Mouse (Mus musculus): ENCODE results near the gene Serpinb9.
"Not testable (repeated sequence)": the region's sequence is repeated elsewhere in the genome, so short reads cannot be mapped to it uniquely, and the experiment has no call there.

Gene Serpinb9

DNA sequence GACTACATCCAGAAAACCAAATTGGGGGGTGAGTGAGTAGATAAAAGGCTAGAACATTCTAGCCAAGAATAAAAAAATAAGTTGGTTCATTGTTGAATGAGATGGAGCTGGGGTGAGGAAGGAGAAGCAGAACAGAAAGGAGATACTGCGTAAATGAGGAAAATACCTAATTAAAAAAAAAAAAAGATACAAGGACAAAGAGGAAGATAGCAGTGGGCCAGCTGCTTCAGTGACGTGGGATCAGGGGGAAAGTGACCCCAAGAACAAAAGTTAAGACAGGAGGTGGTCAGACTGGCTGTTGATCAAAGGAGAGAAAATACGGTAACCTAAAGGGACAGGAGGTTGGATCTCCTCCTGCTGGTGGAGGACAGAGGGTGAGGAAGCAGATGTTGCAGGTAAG is at the start of gene Serpinb9:
Gene Serpinb9 (plus strand): TSS at position 301 of the 400 bp plus-strand sequence.
- DNase-seq (ENCODE audit: extremely low read depth, low read depth) = no peak

DNA sequence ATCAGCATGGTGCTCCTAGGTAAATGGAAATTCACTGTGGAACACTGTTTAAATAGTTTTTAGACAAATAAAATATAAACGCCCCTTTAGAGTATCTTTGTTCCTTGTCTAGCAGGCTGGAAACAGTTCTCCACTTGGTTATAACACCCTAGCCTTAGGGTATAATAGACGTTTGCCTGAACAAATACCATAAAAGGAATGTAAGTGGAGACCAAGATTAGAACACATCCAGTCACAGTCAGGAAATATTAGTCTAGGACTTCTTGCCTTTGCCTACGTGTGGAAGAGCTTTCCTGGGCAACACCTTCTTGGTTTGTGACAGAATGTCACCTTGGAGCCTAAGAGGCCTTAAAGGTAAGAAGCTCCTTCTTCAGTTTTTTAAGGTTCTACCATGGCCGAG is 46.5 kb upstream of the Serpinb9 start:
- DNase-seq (ENCODE audit: extremely low read depth, low read depth) = no peak

DNA sequence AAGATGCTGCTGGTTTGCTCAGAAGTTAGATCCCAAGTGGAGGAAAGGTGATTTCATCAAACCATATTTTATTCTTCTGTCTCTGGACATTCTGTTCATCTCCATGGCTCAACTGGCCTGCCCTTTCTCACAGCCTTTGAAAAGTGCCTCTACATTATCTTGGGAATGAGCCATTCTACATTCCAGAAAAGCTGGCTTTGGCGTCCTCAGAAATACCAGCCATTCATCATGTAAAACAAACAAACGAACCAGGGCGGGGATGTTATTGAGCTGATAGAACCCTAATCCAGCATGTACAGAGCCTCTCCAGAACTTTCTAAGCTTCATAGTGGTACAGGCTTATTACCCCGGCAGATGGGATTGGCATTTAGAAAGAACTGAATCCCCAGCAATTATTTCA is 45.1 kb upstream of the Serpinb9 start:
- no peak for DNase-seq (ENCODE audit: extremely low read depth, low read depth)

DNA sequence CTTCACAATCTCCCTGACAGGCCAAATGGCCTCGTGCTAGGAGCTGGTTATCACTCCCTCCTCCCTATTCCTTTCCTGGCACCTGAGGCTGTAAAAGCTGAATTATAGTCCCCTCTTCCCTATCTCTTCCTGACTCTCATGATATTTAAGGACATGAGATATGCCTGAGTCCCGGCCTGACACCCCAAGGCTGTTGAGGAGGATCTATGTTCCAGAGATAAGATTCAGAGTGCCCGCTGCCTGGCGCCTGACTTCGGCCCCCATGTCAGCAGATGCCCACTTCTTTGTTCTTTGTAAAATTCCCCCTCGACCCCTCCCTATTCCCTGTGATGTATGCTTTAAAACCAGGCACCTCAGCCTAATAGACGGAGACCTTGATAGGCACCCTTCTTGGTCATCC is 44.5 kb upstream of the Serpinb9 start:
- DNase-seq (ENCODE audit: extremely low read depth, low read depth) = not testable (repeated sequence)

DNA sequence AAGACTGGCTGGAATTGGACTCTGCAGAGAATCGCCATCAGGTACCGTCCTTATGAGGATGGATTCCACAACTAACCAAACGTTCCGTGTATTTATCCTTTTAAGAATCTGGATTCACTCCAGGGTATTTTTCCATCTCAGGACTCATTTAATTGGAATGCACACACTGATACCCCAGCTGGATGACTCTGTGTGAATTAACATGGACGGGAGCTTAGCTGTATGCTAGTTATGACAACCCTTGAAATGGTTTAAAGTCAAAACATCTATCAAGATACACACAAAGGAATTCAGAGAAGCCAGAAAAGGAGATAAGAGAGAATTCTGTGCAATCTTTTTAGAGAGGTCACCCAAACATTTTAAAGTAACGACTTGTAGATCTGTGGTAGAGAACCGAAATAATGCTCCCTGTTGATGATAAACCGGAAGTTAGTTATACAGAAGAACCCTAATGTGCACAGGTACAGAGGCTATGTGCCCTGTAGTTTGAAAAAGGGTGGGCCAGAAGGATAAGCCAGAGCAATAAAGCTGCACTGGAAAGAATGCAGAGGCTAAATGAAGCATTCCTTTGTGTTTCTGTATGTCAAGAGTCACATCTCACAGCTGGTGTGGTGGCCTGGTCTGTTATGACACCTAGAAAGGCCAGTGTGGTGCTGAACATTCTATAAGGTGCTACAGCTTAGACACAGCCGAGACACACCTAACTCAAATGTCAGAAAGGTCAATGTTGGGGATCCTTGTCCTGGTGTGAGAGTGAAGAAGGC is 38.9 kb upstream of the Serpinb9 start:
- DNase-seq (ENCODE audit: extremely low read depth, low read depth) = no peak

DNA sequence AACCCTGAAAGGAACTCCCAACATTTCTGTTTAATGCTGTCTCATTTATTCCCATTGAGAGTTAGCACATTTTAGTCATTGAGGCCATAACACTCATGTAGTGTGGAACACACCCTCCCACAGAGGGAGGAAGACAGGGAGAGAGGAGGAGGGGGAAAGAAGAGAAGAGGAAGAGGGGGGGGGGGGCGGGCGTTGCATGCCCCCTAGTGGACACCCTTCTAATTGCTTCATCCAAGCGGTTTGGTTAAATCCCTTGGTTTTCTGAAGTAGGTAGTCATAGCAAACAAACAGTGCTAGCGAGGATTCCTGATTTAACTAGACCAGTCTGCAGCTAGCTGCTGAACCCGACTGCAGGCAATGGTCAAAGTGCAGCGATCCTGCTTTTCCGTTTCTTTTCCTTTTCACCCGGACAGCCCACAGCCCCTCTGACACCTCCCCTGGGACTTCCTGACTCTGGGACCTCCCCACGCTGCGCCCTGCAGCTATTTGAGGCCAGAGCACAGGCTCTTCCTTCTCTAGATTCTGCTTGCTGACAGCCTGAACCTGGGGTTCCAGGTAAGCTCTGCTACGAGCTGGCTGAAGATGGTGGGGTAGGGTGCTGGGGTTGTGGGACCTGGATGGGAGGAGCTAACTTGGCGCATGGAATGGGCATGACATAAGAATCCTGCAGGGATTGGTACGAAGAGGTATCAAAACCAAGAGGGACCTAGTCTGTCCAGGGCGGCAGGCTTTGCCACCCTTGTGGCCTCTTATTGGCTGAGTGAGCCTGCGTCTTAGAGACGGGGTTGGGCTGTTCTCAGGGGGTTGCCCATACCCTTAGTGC is 37.9 kb upstream of the Serpinb9 start, which contains the start of gene Serpinb6b:
Gene Serpinb6b (plus strand): TSS at position 221 of the 823 bp plus-strand sequence.
- DNase-seq (ENCODE audit: extremely low read depth, low read depth) = no peak

DNA sequence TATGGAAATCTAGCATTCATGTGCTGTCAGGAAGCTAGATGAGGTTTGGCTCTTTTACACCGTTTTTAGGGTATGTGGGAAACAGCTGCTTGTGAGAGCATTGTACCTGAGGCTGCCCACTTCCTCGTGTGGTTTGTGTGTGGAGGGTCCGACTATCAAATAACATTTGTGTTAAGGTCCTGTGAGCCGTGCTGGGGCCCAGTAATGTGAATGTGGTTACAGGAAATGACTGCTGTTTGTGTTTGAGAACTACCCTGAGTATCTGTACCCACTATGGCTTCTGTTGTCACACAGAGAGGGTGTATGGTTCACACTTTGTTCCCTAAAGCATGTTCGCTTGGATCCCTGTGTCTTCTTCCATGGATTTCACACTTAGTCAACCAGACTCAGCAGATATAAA is 36.9 kb upstream of the Serpinb9 start:
- no peak for DNase-seq (ENCODE audit: extremely low read depth, low read depth)

DNA sequence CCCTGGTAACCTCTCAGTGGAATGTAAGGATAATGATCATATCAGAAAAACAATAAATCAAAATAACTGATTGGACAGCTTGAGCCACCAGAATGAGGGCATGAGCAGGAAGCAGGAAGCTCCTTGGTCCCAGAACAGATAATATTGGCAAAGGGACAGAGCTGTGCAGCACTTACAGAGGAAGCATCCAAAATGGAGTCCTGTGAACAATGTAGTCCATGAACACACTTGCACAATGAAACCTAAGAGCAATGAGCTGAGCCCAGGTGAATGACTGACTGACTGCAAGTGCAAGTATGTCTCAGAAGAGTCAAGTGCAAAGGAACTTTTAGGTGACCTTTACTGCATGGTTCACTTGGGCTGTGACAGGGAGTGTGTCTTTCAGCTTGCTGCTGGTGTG is 35.8 kb upstream of the Serpinb9 start:
- DNase-seq (ENCODE audit: extremely low read depth, low read depth) = no peak

DNA sequence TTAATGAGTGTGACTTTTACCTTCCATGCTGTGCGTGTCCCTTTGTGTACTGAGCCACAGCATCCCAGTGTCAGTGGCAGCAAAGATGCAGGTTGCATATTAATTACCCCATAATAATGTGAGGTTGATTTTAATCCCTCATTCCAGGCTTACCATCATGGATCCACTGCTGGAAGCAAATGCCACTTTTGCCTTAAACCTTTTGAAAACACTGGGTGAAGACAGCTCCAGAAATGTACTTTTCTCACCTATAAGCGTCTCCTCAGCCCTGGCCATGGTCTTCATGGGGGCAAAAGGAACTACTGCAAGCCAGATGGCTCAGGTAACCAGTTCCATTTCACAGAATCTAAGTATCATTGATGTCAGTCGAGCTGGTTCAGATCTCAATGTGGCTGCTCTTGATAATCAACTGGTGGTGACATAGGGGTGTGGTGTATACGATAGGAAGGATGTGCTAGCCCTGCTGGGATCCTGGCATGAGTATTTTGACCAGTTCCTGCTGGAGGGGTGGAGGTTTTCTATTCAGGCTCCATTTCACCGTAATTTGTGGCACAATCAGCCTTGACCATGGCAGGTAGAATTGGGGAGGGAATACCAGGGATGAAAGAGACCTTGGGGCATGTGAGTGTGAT is 34.6 kb upstream of the Serpinb9 start:
- DNase-seq (ENCODE audit: extremely low read depth, low read depth) = peak; percentile 60

DNA sequence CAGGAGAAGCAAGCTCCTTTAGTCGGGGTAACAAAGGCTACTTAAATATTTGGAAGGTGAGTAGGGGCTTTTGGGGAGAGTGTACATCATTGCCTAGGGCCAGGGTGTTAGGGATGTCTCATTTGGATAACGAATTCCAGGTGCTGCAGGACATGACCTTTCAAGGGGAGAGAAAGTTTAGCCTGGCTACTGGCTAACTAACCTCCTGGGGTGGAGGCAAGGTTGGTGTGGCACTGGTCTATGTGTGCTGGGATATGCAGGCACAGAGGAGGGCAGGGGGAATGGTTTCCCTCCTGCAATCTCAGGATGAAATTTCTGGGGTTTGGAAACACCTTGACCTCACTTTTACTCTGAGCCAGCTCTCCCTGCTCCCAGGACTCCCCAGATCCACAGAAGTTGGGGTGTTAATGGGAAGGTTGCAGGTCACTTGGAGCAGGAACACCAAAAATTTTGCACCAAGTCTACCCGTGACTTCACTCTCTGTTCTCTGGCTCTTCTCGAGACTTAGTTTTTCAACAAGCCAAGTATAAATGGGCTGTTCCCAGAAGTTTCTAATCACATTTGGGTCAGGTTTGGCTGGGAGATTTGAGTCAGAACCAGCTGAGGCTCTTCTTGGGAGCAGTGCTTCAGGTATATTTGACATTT is 33.9 kb upstream of the Serpinb9 start:
- no peak for DNase-seq (ENCODE audit: extremely low read depth, low read depth)

DNA sequence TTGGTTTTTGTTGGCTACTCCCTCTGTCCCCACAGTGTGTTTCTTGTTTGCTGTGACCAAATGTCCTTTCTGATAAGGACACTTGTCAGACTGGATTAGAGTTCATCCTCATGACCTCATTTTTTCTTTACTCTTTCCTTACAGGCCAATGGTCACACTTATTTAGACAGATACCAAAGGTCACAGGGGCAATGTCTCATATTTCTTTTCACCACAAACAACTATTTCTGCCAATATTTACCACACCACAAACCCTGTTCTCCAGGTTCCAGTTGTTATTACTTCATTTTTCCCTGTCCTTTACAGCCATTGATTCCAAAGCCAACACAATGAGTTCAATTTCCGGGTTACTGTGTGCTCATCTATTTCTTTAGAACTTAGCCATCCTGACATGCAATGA is 33.4 kb upstream of the Serpinb9 start:
- no peak for DNase-seq (ENCODE audit: extremely low read depth, low read depth)

DNA sequence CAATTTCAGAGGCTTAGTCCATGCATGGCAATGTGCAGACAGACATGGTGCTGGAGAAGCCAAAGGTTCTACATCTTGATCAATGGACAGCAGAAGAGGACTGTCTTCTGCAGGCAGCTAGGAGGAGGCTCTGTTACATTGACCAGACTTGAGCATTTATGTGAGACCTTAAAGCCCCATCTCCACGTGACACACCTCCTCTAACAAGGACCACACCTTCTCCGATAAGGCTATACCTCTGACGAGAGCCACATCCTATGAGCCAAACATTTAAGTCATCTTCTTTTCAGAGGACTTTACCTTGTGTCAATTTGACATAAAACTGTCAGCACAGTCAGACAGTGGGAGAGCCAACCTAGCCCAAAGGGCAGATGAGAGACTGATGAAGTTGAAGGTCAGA is 32.3 kb upstream of the Serpinb9 start:
- DNase-seq (ENCODE audit: extremely low read depth, low read depth) = no peak

DNA sequence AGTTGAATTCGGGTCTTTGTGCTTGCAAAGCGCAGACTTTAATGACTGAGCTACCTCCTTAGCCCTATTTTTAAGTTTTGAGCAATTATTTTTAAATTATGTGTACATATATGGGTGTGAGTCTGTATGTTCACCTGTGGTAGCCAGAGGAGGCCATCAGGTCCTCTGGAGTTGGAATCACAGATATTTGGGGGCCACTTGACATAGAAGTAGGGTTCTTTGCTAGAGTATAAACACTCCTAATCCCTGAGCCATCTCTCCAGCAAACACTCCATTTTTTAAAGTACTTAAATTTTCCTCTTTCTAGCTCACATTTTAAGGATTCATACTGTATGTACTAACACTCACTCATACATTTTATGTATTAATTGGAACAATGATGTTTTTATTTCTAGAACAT is 28.8 kb upstream of the Serpinb9 start:
- DNase-seq (ENCODE audit: extremely low read depth, low read depth) = no peak

DNA sequence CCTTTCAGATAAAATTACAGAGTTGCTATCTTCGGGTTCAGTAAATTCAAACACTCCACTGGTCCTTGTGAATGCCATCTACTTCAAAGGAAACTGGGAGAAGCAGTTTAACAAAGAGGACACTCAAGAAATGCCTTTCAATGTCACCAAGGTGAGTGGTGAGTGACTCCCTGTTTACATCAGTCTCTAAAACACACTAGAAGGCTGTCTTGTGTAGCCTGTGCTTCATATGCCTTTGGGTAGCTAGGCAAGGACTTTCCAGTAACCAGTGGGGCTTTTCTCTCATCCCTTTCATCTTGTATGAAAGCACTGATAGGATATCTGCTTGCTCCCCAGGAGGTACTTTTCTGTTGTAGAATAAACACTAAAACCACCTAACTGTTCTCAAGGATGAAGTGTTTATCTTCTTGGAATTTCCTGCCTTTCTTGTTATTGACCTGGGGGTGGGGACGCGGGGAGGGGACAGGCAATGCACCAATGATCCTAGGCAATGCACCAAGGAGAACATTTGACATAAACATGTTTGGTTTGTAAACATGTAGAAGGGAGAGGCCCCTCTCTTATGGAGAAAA is 28.1 kb upstream of the Serpinb9 start:
- DNase-seq (ENCODE audit: extremely low read depth, low read depth) = no peak

DNA sequence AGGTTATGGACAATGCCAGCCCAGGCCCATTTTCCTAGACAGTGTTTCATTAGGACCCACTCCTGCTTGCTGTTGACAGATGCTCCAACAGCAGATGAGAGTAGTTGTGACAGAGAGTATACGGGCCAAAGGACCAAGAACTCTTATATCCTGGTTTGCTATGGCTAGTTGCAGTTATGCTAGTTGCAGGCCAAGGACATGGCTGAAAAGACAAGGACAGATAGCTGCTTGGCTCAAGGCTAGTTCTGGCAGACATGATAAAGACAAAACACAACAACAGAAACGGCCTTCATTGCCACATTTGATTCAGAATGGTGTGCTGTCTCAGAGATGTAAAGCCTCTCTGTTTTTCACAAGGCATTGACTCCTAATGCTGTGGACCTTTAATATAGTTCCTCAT is 27.3 kb upstream of the Serpinb9 start:
- no peak for DNase-seq (ENCODE audit: extremely low read depth, low read depth)

DNA sequence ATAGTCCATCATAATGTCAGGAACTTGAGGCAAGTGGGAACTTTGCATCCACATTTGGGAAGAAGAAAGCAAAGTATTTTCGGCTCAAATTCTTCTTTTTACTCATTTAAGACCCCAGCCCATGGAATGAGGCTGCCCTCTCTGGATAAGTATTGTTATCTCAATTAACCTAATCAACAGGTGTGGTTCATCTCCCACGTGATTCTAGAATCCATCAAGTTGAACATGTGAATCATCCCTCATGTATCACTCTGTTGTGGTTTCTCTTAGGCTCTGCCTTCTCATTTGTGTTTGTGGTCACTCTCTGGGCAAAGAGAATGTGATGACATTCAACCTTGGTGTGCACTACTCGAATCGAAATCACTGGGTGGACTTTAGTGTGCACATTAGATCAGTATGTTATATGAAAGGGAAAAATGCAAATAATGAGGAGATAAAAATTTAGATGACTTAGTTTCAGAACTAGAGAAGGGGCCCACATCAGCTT is 20.5 kb upstream of the Serpinb9 start:
- DNase-seq (ENCODE audit: extremely low read depth, low read depth) = no peak

DNA sequence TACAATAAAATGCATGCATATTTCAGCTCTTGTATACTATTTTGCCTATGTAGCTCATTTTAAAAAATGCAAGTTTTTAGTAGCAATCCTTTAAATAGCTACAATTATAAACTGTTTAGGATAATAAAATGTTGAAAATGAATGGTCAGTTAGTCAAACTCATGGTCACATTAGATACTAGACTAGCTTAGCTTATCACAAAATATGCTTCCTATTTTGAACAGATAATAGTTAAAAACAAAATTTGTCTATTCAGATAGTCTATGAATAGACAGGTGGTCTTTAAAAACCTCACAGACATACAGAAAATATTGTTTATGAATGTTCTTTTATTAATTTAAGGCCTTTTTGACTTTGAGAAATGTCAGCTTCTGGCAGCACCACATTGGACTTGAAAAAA is 16.8 kb upstream of the Serpinb9 start:
- DNase-seq (ENCODE audit: extremely low read depth, low read depth) = no peak

DNA sequence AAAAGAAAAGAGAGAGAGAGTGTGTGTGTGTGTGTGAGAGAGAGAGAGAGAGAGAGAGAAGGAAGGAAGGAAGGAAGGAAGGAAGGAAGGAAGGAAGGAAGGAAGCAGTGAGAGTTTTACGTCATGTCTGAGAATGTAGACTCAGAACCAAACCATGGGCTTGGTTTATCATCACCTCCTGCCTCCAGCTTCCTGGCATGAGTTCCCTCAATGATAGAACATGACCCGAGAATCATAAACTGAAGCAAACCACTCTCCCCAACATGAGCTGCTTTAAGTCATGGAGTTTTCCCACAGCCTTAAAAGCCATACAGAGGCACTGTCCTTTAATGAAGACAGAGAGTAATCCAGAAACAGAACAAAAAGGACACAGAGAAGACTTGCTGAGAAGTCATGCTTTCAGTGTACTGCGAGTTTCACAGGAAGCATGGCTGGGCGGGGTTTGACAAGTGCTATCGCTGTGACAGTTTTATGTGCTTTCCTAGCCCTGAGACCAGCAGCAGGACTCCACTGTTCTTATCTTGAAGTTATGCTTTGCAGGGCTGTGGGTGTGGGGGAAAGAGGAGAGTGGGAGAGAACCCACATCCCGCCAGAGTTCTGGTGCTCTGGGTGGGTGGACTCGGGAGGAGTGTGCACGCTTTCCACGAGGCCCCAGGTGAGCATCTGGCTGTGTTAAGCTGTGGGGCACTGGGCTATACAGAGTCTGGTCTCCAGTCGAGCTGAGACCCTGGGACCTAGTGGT is 9.7 kb upstream of the Serpinb9 start:
- peak; percentile 88 for DNase-seq (ENCODE audit: extremely low read depth, low read depth)

DNA sequence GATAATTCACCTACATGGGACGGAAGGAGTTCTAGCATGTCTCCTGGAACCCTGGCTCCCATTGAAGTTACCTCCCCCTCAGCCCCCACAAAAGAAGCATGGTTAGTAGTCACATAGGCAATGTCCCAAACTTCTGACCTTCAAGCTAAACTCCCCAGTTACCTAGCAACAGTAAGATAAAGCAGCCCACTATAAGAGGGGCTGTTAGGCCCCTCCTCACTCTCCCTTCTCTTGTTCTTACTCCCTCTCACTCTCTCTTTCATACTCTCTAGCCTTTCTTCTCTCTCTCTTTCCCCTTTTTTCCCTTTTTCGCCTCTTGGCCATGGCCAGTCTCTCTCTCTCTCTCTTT is 9.2 kb upstream of the Serpinb9 start:
- DNase-seq (ENCODE audit: extremely low read depth, low read depth) = no peak

DNA sequence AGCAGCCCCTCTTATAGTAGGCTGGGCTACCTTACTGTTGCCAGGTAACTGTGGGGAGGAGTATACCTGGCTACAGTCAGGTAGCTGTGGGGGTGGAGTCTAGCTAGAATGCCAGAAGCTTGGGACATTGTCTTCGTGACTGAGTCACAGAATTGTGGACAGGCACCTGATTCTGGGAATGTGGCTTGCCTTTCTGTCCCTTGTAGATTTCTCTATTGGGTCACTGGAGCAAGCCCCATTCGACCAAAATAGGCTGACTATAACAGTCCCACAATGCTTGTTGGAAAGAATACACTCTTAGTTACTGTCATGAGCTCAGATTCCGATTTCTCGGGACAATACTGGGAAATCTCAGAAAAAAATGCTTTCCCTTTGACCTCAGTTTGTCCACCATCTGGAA is 8.0 kb upstream of the Serpinb9 start:
- no peak for DNase-seq (ENCODE audit: extremely low read depth, low read depth)

DNA sequence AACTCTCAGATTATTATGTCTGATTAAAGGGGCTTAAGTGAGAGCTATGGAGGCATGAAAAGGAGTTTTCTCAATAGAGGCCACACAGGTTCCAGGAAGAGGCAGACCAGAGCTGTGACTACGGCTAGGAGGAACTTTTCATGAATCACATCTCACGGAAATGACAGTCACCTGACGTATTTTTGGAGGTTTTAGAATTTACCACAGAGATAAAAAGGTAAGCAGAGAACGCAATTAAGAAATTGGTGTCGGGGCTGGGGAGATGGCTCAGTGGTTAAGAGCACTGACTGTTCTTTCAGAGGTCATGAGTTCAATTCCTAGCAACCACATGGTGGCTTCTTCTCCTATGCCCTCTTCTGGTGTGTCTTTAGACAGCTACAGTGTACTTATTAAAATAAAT is 1.7 kb upstream of the Serpinb9 start:
- DNase-seq (ENCODE audit: extremely low read depth, low read depth) = no peak

Measured in MEL-GATA-1-ER (cell line).